Mouse (Mus musculus) testis, postnatal 14 days (tissue): ENCODE measurements around the gene Kat14.
A peak's percentile ranks its signal among the peaks of the same experiment; 100 is the strongest.

Experiments
- DNase-seq: peaks from one replicate; pipeline ENCODE4 v3.0.0; 2021; ENCODE audit warnings: low spot score

Kat14 gene

GRCm38 (mm10) chr2:144452364-144453008, 83.7 kb downstream of the Kat14 start:
- peak; percentile 65 for DNase-seq
